ENCODE assay signal across 10 mouse cellular contexts in the genomic region with DNA sequence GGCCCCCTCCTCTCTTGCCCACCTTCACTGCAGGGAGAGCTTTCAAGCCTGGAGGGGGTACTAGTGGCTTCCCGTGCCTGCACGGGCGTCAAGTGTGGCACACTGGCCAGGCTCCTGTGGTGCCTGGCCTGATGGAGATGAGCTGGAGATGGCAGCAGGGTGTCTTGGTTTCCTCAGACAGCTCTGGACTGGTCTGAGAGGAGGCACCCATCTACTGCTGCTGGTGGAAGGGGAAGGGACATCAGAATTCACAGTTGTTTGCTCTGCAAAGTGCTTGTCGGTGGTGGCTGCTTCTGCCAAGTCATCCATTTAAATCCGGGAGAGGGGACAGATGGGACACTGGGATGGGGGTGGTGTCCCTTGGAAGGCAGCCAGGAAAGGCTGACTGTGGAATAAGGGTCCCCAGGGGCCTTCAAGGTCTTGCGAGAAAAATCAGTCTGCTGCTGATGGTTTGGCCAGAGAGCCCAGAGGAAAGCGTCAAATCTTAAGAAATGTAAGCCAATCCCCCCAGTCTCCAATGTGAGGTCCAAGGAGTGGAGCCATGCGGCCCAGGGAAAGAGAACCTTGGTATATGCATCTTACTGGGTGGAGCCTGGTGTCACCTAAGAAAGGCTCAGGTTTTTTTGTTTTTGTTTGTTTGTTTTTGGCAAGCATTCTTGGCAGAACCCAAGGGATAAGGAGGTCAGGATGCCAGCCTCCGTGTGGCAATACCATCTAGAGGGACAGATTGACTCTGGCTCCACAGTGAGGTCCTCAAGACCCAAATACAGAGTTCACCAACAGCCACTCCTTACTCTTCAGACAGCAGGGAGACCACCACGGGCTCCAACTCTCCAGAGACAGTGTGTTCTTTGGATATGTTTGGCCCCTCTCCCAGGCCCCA. TPM values are rescaled to one million over a fixed set of nuclear protein-coding genes. Genes with fewer than 3 reads are reported as not detected.
DNase-seq lines count a peak whose midpoint lies in the region; ATAC-seq and TF ChIP-seq lines count a peak whose summit lies in the region.
"Had no signal": no experiment of that assay in that cellular context is flagged by ENCODE, and none has a peak within 500 bp of the region (broad histone marks: within the 10 kb centered on the region; RNA-seq: fewer than 3 reads in every experiment).

No protein-coding gene starts in this region.

- H3K27ac ChIP-seq in cerebellum, adult 2 months (ENCODE audit: insufficient read depth, low read length): no peak overlapping the region
- H3K27ac ChIP-seq in heart, embryonic 10.5 days: 0 out of 2 replicates have a peak overlapping the region, but pooled peaks have one; percentile 18
- H3K27ac ChIP-seq in liver, embryonic 15.5 days (replicated peaks): peak overlapping the region; percentile 59; the same call in 1 of the 2 replicates
- H3K27ac ChIP-seq: limb, embryonic 12.5 days had no signal

- no peak for ATAC-seq in cerebellum, adult (ENCODE audit: insufficient number of reproducible peaks, low FRiP score, low TSS enrichment)
- no peak; the same call in 1 of the 2 replicates for ATAC-seq in liver, embryonic 15.5 days (ENCODE audit: insufficient read depth)
- ATAC-seq: forebrain, postnatal 0 days had no signal

- no peak overlapping the region for H3K4me2 ChIP-seq in liver, embryonic 15.5 days
- H3K4me2 ChIP-seq: limb, embryonic 12.5 days had no signal

- DNase-seq in cerebellum, adult 2 months: peak; percentile 24 to 41
- peak; percentile 32 for DNase-seq in lung, postnatal 36 days
- DNase-seq in lung, adult 2 months: no peak
- no peak for DNase-seq in heart, embryonic 10.5 days (ENCODE audit: low spot score)
- DNase-seq in ovary, adult 18-20 months (ENCODE audit: low spot score): no peak
- DNase-seq in spleen, adult 12 weeks (ENCODE audit: low spot score): no peak
- DNase-seq: forebrain, postnatal 0 days had no signal

- no peak overlapping the region for H3K4me3 ChIP-seq in cerebellum, adult 2 months (replicated peaks; ENCODE audit: insufficient read depth, low read depth, low read length)
- H3K4me3 ChIP-seq in lung, adult 2 months (replicated peaks; ENCODE audit: extremely low read depth, low read depth, low read length): no peak overlapping the region
- no peak overlapping the region for H3K4me3 ChIP-seq in heart, embryonic 10.5 days
- no peak overlapping the region for H3K4me3 ChIP-seq in liver, embryonic 15.5 days (replicated peaks)
- H3K4me3 ChIP-seq: limb, embryonic 12.5 days had no signal

- WGBS in cerebellum, adult 2 months: 14% methylated on average over 10 of the region's 10 CpGs
- 60% methylated on average over 10 of the region's 10 CpGs for WGBS in lung, adult 2 months
- 74% methylated on average over 10 of the region's 10 CpGs for WGBS in heart, embryonic 10.5 days
- WGBS in liver, embryonic 15.5 days (ENCODE audit: insufficient replicate concordance): 66% methylated on average over 10 of the region's 10 CpGs

- peaks cover 6% of the 10 kb centered on the region for H3K4me1 ChIP-seq in cerebellum, adult 2 months (ENCODE audit: control insufficient read depth, insufficient read depth, low read length)
- H3K4me1 ChIP-seq in lung, adult 2 months (ENCODE audit: control insufficient read depth, insufficient read depth, low read length): peaks cover 11% of the 10 kb centered on the region
- H3K4me1 ChIP-seq in heart, embryonic 10.5 days: peaks cover 11% of the 10 kb centered on the region; the same call in 1 of the 2 replicates
- peaks cover 41% of the 10 kb centered on the region for H3K4me1 ChIP-seq in liver, embryonic 15.5 days (replicated peaks)

- TF ChIP-seq CTCF in cerebellum, adult 2 months (IDR thresholded peaks at IDR 0.05; ENCODE audit: borderline replicate concordance, insufficient read depth, low read depth, low read length): no peak
- TF ChIP-seq CTCF in lung, adult 2 months (IDR thresholded peaks at IDR 0.05; ENCODE audit: insufficient read depth, low read length): no peak

- H3K27me3 ChIP-seq in cerebellum, adult 2 months (ENCODE audit: control insufficient read depth, insufficient read depth, low read length): no peaks in the 10 kb centered on the region
- H3K27me3 ChIP-seq in heart, embryonic 10.5 days (ENCODE audit: insufficient read depth, poor library complexity, severe bottlenecking): no peaks in the 10 kb centered on the region
- no peaks in the 10 kb centered on the region for H3K27me3 ChIP-seq in liver, embryonic 15.5 days
- H3K27me3 ChIP-seq: limb, embryonic 12.5 days had no signal

- no peak overlapping the region for H3K9ac ChIP-seq in liver, embryonic 15.5 days
- H3K9ac ChIP-seq: forebrain, postnatal 0 days had no signal

- H3K36me3 ChIP-seq in heart, embryonic 10.5 days: peaks cover 51% of the 10 kb centered on the region
- peaks cover 49% of the 10 kb centered on the region for H3K36me3 ChIP-seq in liver, embryonic 15.5 days (replicated peaks)

- TF ChIP-seq POLR2A in cerebellum, adult 2 months (IDR thresholded peaks at IDR 0.05; ENCODE audit: borderline replicate concordance, insufficient read depth, low read length): no peak
- no peak for TF ChIP-seq POLR2A in lung, adult 2 months (IDR thresholded peaks at IDR 0.05; ENCODE audit: borderline replicate concordance, extremely low read depth, low read depth, low read length)

- no peaks in the 10 kb centered on the region for H3K9me3 ChIP-seq in heart, embryonic 10.5 days
- no peaks in the 10 kb centered on the region for H3K9me3 ChIP-seq in liver, embryonic 15.5 days (replicated peaks)
- H3K9me3 ChIP-seq: limb, embryonic 12.5 days had no signal

RNA-seq across cellular contexts. Expression of a gene that starts 17.9 kb away (rescaled TPM):
- 9.8 and 10.2 TPM in 2 replicates for polyA plus RNA-seq in cerebellum, adult 2 months (2012; rRNA removed)
- 11.5 and 14.1 TPM in 2 replicates for polyA plus RNA-seq in lung, adult 2 months (2012; rRNA removed)
- polyA plus RNA-seq in heart, embryonic 10.5 days (2016; fragmentation: Nextera tagmentation; extraction: Ambion mirVana): 9.6 and 10.1 TPM in 2 replicates
- 7.4 and 7.8 TPM in 2 replicates for polyA plus RNA-seq in liver, embryonic 15.5 days (2015; fragmentation: Nextera tagmentation; extraction: Ambion mirVana)

RNA-seq across cellular contexts. Expression of a gene that starts 28.7 kb away (rescaled TPM):
- polyA plus RNA-seq in cerebellum, adult 2 months (2012; rRNA removed): 5.5 and 6.3 TPM in 2 replicates
- 2.9 and 4.3 TPM in 2 replicates for polyA plus RNA-seq in lung, adult 2 months (2012; rRNA removed)
- polyA plus RNA-seq in heart, embryonic 10.5 days (2016; fragmentation: Nextera tagmentation; extraction: Ambion mirVana): 16.2 and 22.5 TPM in 2 replicates
- polyA plus RNA-seq in liver, embryonic 15.5 days (2015; fragmentation: Nextera tagmentation; extraction: Ambion mirVana): 10.7 and 11.2 TPM in 2 replicates

RNA-seq across cellular contexts. Expression of a gene that starts 41.0 kb away (rescaled TPM):
- 569 and 629 TPM in 2 replicates for polyA plus RNA-seq in cerebellum, adult 2 months (2012; rRNA removed)
- polyA plus RNA-seq in lung, adult 2 months (2012; rRNA removed): 68.3 and 93.0 TPM in 2 replicates
- 980 and 1,090 TPM in 2 replicates for polyA plus RNA-seq in heart, embryonic 10.5 days (2016; fragmentation: Nextera tagmentation; extraction: Ambion mirVana)
- polyA plus RNA-seq in liver, embryonic 15.5 days (2015; fragmentation: Nextera tagmentation; extraction: Ambion mirVana): 991 and 1,178 TPM in 2 replicates

RNA-seq across cellular contexts. Expression of a gene that starts 42.9 kb away (rescaled TPM):
- polyA plus RNA-seq in cerebellum, adult 2 months (2012; rRNA removed): 97.2 and 116 TPM in 2 replicates
- 25.0 and 41.8 TPM in 2 replicates for polyA plus RNA-seq in lung, adult 2 months (2012; rRNA removed)
- polyA plus RNA-seq in heart, embryonic 10.5 days (2016; fragmentation: Nextera tagmentation; extraction: Ambion mirVana): 143 and 194 TPM in 2 replicates
- 68.8 and 84.7 TPM in 2 replicates for polyA plus RNA-seq in liver, embryonic 15.5 days (2015; fragmentation: Nextera tagmentation; extraction: Ambion mirVana)

Comparison
In these comparisons a context has a peak if more than half of its experiments do, and no peak if none do; other contexts are left out.
1. DNase-seq: peak in cerebellum, adult 2 months (2 of 2) and lung, postnatal 36 days (single experiment); none in lung, adult 2 months (single experiment), heart, embryonic 10.5 days (single experiment), ovary, adult 18-20 months (single experiment) and spleen, adult 12 weeks (single experiment).